Mouse (Mus musculus) liver, adult 2 months (tissue): ENCODE results near the gene A930018P22Rik. TPM values are rescaled to one million over a fixed set of nuclear protein-coding genes. Genes with fewer than 3 reads are reported as not detected.

Experiments
- DNase-seq: peaks from one replicate; pipeline ENCODE4 v3.0.0-alpha.2; 2011; ENCODE audit warnings: low read depth, low spot score; ENCODE audit errors: extremely low read depth
- H3K27ac ChIP-seq: fragments of 200-500 bp; replicated peaks from 2 replicates; pipeline ENCODE4 v1.5.1; 2012; ENCODE audit warnings: low read depth, mild to moderate bottlenecking, control low read depth, inconsistent platforms, low read length; ENCODE audit not compliant: insufficient read depth
- H3K27me3 ChIP-seq: fragments of 200-500 bp; 2 replicates; pipeline ENCODE4 v1.6.1; 2012; ENCODE audit warnings: mild to moderate bottlenecking, moderate library complexity, low read length, inconsistent platforms; ENCODE audit not compliant: control insufficient read depth, insufficient read depth
- H3K36me3 ChIP-seq: fragments of 200-500 bp; 2 replicates; pipeline ENCODE4 v1.6.1; 2012; ENCODE audit warnings: low read length, inconsistent platforms; ENCODE audit not compliant: control insufficient read depth, insufficient read depth
- H3K4me1 ChIP-seq: fragments of 200-500 bp; 2 replicates; pipeline ENCODE4 v1.6.1; 2011; ENCODE audit warnings: low read length; ENCODE audit not compliant: control insufficient read depth, insufficient read depth
- H3K4me3 ChIP-seq: fragments of 200-500 bp; 2 replicates; pipeline ENCODE4 v1.5.1; 2011; ENCODE audit warnings: low read depth, mild to moderate bottlenecking, control low read depth, low read length, moderate library complexity; ENCODE audit not compliant: insufficient read depth
- H3K79me2 ChIP-seq: fragments of 200-500 bp; 2 replicates; pipeline ENCODE4 v1.6.1; 2012; ENCODE audit warnings: inconsistent platforms, mild to moderate bottlenecking, low read length, moderate library complexity; ENCODE audit not compliant: control insufficient read depth, insufficient read depth
- H3K9ac ChIP-seq: fragments of 200-500 bp; 2 replicates; pipeline ENCODE4 v1.6.1; 2012; ENCODE audit warnings: low read depth, mild to moderate bottlenecking, control low read depth, inconsistent platforms, low read length
- CTCF ChIP-seq: fragments of 200-500 bp; IDR thresholded peaks from 2 replicates; pipeline ENCODE4 v1.5.1; 2011; ENCODE audit warnings: low read depth, low read length, control low read depth
- POLR2A ChIP-seq: fragments of 200-500 bp; IDR thresholded peaks from 2 replicates; pipeline ENCODE4 v1.6.1; 2011; ENCODE audit warnings: low read length, control low read depth; ENCODE audit not compliant: insufficient read depth; ENCODE audit errors: extremely low read depth
- WGBS: fragments of 180-500 bp; shearing (Covaris S2); methylation state at CpG from one replicate; pipeline ENCODE4 v1.1.7; 2018; 5-methylcytosine and 5-hydroxymethylcytosine counted together
- polyA plus RNA-seq: library from polyadenylated mRNA; depleted of rRNA; stranded (reverse); fragments of >200 nt; gene quantifications from 2 replicates; pipeline ENCODE4 v1.2.3, GENCODE M21; 2012
- total RNA-seq: library from RNA; depleted of rRNA; stranded (reverse); fragments of >200 nt; gene quantifications from 2 replicates; pipeline ENCODE4 v1.2.3, GENCODE M21; 2014

A930018P22Rik gene
- total and polyA plus RNA-seq, 2 experiments: 0.18 to 0.26 TPM

GRCm38 (mm10) chr2:104133042-104133810 lies 10.7 kb downstream of the A930018P22Rik start:
- TF ChIP-seq CTCF (no peak), POLR2A (no peak)
- Histone ChIP-seq H3K9ac (no peak overlapping the region), H3K27me3 (no peaks in the 10 kb centered on the region), H3K4me1 (peaks cover 14% of the 10 kb centered on the region), H3K36me3 (no peaks in the 10 kb centered on the region), H3K79me2 (no peaks in the 10 kb centered on the region), H3K27ac (no peak overlapping the region), H3K4me3 (no peak overlapping the region)
- DNase-seq: no peak
- WGBS: 60% methylated on average over 11 of the region's 12 CpGs

DNA sequence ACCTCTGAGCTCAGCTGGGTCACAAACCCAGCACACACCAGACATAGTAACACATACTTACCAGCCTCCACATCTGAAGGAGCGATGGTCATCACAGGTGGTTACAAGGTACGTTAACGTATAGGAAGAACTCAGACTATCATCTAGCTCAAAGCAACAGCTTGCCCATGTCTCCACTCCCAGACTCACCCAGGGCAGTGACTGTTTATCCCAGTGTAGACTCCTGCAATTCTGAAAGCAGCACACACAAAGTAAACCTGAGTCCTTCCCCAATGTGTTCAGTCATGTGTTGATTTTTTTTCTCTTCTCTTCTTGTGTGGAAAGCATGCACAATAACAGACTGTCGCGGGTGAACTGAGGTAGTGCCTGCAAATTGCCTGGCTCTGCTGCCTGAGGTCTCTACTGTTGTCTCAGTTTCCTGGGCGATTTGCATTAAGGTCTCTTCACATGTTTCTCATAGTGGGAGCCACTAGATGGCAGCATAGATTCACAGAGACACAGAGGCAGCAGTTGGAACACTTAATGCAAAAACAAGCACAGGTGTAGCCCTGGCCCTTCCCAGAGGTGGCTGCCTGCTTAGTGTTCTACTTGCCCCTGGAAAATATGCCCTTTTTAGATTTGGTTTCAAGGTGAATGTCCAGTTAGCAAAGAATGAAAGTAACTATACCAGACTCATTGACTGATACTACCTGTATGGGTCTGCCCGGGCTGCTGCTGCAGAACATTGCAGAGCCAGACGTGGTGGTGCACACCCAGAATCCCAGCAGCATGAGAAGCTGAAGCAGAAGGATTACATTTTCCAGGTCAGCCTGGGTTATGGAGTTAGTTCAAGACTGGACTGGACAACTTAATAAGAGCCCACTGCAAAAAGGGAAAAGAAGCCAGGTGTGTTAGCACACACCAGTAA lies 11.8 kb downstream of the A930018P22Rik start:
- Histone ChIP-seq H3K27ac (no peak overlapping the region), H3K79me2 (no peaks in the 10 kb centered on the region), H3K4me1 (peaks cover 9% of the 10 kb centered on the region; the same call in 1 of the 2 replicates), H3K36me3 (no peaks in the 10 kb centered on the region), H3K4me3 (no peak overlapping the region), H3K27me3 (no peaks in the 10 kb centered on the region), H3K9ac (no peak overlapping the region)
- DNase-seq: peak; percentile 66
- 54% methylated on average over 8 of the region's 8 CpGs for WGBS
- TF ChIP-seq CTCF (peak; percentile 75), POLR2A (no peak)

DNA sequence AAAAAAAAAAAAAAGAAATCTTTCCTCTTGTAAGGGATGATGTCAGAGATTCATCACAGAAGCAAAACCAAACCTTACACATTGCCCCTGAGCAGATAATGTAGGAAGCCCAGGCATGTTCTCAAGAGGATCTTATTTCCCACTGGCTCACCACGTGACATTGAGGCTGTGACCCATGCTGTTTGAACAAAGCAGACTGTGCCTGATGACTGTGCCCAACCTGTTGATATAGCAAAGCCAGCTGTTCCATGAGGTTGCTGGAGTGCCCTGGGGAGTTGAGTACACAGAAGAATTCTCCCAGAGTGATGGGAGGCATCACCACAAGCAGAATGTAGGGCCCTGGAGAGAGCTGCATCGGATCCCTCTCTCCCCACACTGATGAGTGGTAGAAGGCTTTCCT lies 13.4 kb downstream of the A930018P22Rik start:
- TF ChIP-seq POLR2A: no peak
- no peak for TF ChIP-seq CTCF
- Histone ChIP-seq H3K4me1 (no peaks in the 10 kb centered on the region), H3K79me2 (no peaks in the 10 kb centered on the region), H3K4me3 (no peak overlapping the region), H3K36me3 (no peaks in the 10 kb centered on the region), H3K27ac (no peak overlapping the region), H3K9ac (no peak overlapping the region), H3K27me3 (no peaks in the 10 kb centered on the region)
- WGBS: 69% methylated on average over 2 of the region's 2 CpGs
- DNase-seq: no peak

DNA sequence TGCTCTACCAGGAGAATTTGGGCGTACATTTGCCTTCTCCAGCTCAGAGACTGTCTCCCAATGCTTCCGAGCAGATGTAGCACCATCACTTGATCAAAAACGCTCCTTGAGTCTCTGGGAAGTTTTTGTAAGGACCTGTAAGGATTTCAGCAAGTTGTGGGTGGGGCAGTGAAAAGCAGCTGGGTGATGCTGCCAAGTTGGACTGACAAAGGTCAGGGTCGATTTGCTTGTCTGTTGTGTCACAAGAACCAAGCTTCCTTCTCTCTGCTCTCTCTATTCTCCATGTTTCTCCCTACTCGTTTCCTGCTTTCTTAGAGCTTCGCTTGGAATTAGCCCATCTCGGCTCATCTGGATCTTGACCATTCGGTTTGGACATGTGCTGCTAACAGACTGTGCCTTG lies 19.6 kb downstream of the A930018P22Rik start:
- DNase-seq: peak; percentile 30

GRCm38 (mm10) chr2:104144004-104144403 lies 21.4 kb downstream of the A930018P22Rik start:
- TF ChIP-seq CTCF: no peak
- no peak for TF ChIP-seq POLR2A
- 91% methylated on average over 12 of the region's 12 CpGs for WGBS
- no peak for DNase-seq
- Histone ChIP-seq H3K9ac (no peak overlapping the region), H3K79me2 (no peaks in the 10 kb centered on the region), H3K27ac (no peak overlapping the region), H3K4me3 (no peak overlapping the region), H3K27me3 (no peaks in the 10 kb centered on the region), H3K36me3 (no peaks in the 10 kb centered on the region), H3K4me1 (no peaks in the 10 kb centered on the region)

More for the DNA sequence above, 19.6 kb downstream of the A930018P22Rik start:
- H3K79me2 ChIP-seq: no peaks in the 10 kb centered on the region
- TF ChIP-seq CTCF (no peak), POLR2A (no peak)
- H3K27me3 ChIP-seq: no peaks in the 10 kb centered on the region
- no peaks in the 10 kb centered on the region for H3K36me3 ChIP-seq
- no peak overlapping the region for H3K9ac ChIP-seq
- WGBS: 80% methylated on average over 8 of the region's 8 CpGs
- no peaks in the 10 kb centered on the region for H3K4me1 ChIP-seq
- no peak overlapping the region for H3K27ac ChIP-seq
- H3K4me3 ChIP-seq: no peak overlapping the region

DNA sequence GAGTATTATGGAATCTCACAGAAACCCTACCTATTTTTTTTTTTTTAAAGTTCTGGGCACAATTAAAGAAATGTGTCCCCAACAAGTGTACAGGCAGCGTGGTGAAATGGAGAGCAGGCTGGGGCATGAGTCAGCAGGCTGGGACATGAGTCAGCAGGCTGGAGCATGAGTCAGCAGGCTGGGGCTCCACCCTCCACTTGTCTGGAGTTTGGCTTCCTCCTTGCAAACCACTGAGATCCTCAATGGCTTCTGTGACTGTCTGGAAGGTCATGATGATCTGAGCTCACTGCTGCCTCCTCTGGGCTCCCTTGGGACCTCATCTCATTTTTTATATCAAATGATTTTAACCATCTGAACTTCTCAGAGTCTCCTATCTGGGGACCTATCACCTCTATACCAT lies 23.4 kb downstream of the A930018P22Rik start:
- Histone ChIP-seq H3K36me3 (no peaks in the 10 kb centered on the region), H3K27me3 (no peaks in the 10 kb centered on the region), H3K9ac (no peak overlapping the region), H3K4me1 (no peaks in the 10 kb centered on the region), H3K4me3 (no peak overlapping the region), H3K79me2 (no peaks in the 10 kb centered on the region), H3K27ac (no peak overlapping the region)
- WGBS: 75% methylated on average over 1 of the region's 1 CpGs
- DNase-seq: no peak
- TF ChIP-seq POLR2A: no peak
- no peak for TF ChIP-seq CTCF
